Mouse (Mus musculus) kidney, embryonic 15.5 days (tissue): ENCODE measurements around the gene H3f3a. TPM values are rescaled to one million over a fixed set of nuclear protein-coding genes. Genes with fewer than 3 reads are reported as not detected.

Source experiments
- ATAC-seq: fragments of 200-750 bp; cut with Nextera tagmentation; replicated peaks from 2 replicates; pipeline ENCODE4 v1.8.0; 2017; ENCODE audit warnings: moderate TSS enrichment; ENCODE audit not compliant: low FRiP score
- H3K27ac ChIP-seq: fragments of 300-500 bp; sonication (generic); 2 replicates; pipeline ENCODE4 v1.5.1; 2015; ENCODE audit warnings: mild to moderate bottlenecking, inconsistent platforms
- H3K27me3 ChIP-seq: fragments of 300-500 bp; sonication (generic); 2 replicates; pipeline ENCODE4 v1.6.1; 2015; ENCODE audit warnings: inconsistent platforms
- H3K36me3 ChIP-seq: fragments of 300-500 bp; sonication (generic); 2 replicates; pipeline ENCODE4 v1.6.1; 2015; ENCODE audit warnings: inconsistent platforms
- H3K4me1 ChIP-seq: fragments of 300-500 bp; sonication (generic); 2 replicates; pipeline ENCODE4 v1.6.1; 2015; ENCODE audit warnings: inconsistent platforms
- H3K4me2 ChIP-seq: fragments of 300-500 bp; sonication (generic); 2 replicates; pipeline ENCODE4 v1.6.1; 2015; ENCODE audit warnings: moderate library complexity, mild to moderate bottlenecking, inconsistent platforms
- H3K4me3 ChIP-seq: fragments of 300-500 bp; sonication (generic); replicated peaks from 2 replicates; pipeline ENCODE4 v1.5.1; 2015; ENCODE audit warnings: mild to moderate bottlenecking, inconsistent platforms
- H3K9ac ChIP-seq: fragments of 300-500 bp; sonication (generic); 2 replicates; pipeline ENCODE4 v1.6.1; 2015; ENCODE audit warnings: mild to moderate bottlenecking, inconsistent platforms
- H3K9me3 ChIP-seq: fragments of 300-500 bp; sonication (generic); replicated peaks from 2 replicates; pipeline ENCODE4 v1.6.1; 2016; ENCODE audit warnings: inconsistent platforms
- WGBS: fragments of 180-500 bp; shearing (Covaris S2); methylation state at CpG from one replicate; pipeline ENCODE4 v1.1.7; 2015; ENCODE audit warnings: mixed read lengths; 5-methylcytosine and 5-hydroxymethylcytosine counted together
- polyA plus RNA-seq: library from polyadenylated mRNA; unstranded; fragments of >200 nt; fragmentation: Nextera tagmentation; extraction: Ambion mirVana; gene quantifications from 2 replicates; pipeline ENCODE4 v1.2.1, GENCODE M21; 2015

The H3f3a gene
- polyA plus RNA-seq, 1 experiment from 2014 or later = 2,677 TPM

- no peak overlapping the region for H3K4me2 ChIP-seq
- no peaks in the 10 kb centered on the region for H3K27me3 ChIP-seq
- H3K36me3 ChIP-seq = peaks cover 35% of the 10 kb centered on the region
- 99% methylated on average over 5 of the region's 5 CpGs for WGBS
- no peaks in the 10 kb centered on the region for H3K9me3 ChIP-seq
- no peak overlapping the region for H3K27ac ChIP-seq
- ATAC-seq = no peak
- peaks cover 11% of the 10 kb centered on the region for H3K4me1 ChIP-seq
- H3K9ac ChIP-seq = no peak overlapping the region
- no peak overlapping the region for H3K4me3 ChIP-seq
Measured at GRCm38 (mm10) chr1:180798660-180799059, 15.1 kb downstream of the H3f3a start.

DNA sequence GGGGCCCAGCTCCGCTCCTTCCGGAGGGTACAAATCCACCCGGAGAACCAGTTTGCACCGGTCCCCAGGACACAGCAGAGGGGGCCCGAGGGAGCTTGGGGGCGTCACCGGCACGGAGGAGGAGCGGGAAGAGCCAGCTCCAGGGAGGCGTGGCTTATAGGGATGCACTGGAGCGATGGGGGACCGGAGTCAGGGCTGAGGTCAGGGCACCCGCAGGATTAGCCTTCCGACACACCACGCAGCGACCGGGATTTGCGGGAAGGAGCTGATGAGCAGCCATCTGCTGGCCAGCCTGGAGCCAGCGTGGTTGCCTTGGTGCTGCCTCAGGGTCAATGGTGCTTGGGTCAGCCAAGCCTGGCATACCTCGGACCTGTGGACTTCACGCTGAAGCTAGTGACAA, 19.6 kb downstream of the H3f3a start:
- H3K4me1 ChIP-seq = peaks cover 17% of the 10 kb centered on the region
- H3K4me2 ChIP-seq = peak overlapping the region; percentile 94
- no peaks in the 10 kb centered on the region for H3K9me3 ChIP-seq
- H3K4me3 ChIP-seq = peak overlapping the region; percentile 51
- no peaks in the 10 kb centered on the region for H3K27me3 ChIP-seq
- peak; percentile 86 for ATAC-seq
- H3K27ac ChIP-seq = peak overlapping the region; percentile 64
- H3K9ac ChIP-seq = peak overlapping the region; percentile 35
- no peaks in the 10 kb centered on the region for H3K36me3 ChIP-seq
- WGBS = under 1% methylated on average over 21 of the region's 21 CpGs

GRCm38 (mm10) chr1:180793445-180794117, 20.2 kb downstream of the H3f3a start:
- H3K4me2 ChIP-seq = peak overlapping the region; percentile 94
- H3K4me3 ChIP-seq = peak overlapping the region; percentile 51
- no peaks in the 10 kb centered on the region for H3K36me3 ChIP-seq
- H3K4me1 ChIP-seq = peaks cover 17% of the 10 kb centered on the region
- no peaks in the 10 kb centered on the region for H3K9me3 ChIP-seq
- H3K27ac ChIP-seq = peak overlapping the region; percentile 64
- no peaks in the 10 kb centered on the region for H3K27me3 ChIP-seq
- peak; percentile 53 for ATAC-seq
- WGBS = 6% methylated on average over 18 of the region's 18 CpGs
- peak overlapping the region; percentile 35 for H3K9ac ChIP-seq

- H3K4me2 ChIP-seq = no peak overlapping the region
- no peak overlapping the region for H3K27ac ChIP-seq
- no peaks in the 10 kb centered on the region for H3K27me3 ChIP-seq
- peaks cover 17% of the 10 kb centered on the region for H3K4me1 ChIP-seq
- no peak for ATAC-seq
- H3K4me3 ChIP-seq = no peak overlapping the region
- H3K9ac ChIP-seq = no peak overlapping the region
- H3K36me3 ChIP-seq = no peaks in the 10 kb centered on the region
- 87% methylated on average over 4 of the region's 4 CpGs for WGBS
- H3K9me3 ChIP-seq = no peaks in the 10 kb centered on the region
Measured at GRCm38 (mm10) chr1:180792814-180793213, 20.9 kb downstream of the H3f3a start.

DNA sequence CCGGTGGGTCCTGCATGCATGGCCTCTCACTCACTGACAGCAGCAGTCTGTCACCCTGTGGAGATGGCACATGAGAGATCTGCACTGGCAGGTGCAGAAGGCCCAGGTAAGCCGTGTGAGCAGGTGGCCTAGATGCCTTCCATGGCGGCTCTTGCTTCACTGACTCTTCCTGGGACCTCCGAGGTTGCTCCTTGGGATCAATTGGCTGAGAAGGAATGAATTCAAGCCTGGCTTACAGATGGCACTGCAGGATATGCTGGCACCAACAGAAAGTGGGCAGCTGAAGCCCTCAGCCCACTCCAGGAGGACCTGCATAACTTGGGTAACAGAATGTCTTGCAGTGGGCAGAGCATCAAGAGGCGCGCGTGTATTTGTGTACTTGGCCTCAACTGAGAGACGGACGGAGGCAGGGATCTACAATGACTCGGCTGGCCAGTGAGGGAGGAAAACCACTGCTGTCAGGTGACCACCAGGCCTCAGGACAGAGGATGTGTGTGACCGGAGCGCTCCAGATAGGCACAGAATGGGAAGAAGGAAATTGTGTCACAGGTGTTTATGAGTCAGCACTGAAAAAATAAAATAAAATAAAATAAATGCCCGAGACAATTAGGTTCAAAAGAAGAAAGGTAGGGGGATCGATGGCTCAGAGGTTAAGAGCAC, 21.8 kb downstream of the H3f3a start:
- no peaks in the 10 kb centered on the region for H3K9me3 ChIP-seq
- H3K4me1 ChIP-seq = peaks cover 17% of the 10 kb centered on the region
- no peak overlapping the region for H3K9ac ChIP-seq
- H3K4me3 ChIP-seq = no peak overlapping the region
- no peak overlapping the region for H3K27ac ChIP-seq
- H3K27me3 ChIP-seq = no peaks in the 10 kb centered on the region
- no peak overlapping the region for H3K4me2 ChIP-seq
- 80% methylated on average over 14 of the region's 14 CpGs for WGBS
- no peaks in the 10 kb centered on the region for H3K36me3 ChIP-seq
- ATAC-seq = no peak

GRCm38 (mm10) chr1:180783580-180783928, 30.2 kb downstream of the H3f3a start:
- H3K9me3 ChIP-seq = no peaks in the 10 kb centered on the region
- no peak overlapping the region for H3K9ac ChIP-seq
- H3K27ac ChIP-seq = peak overlapping the region; percentile 87
- H3K4me1 ChIP-seq = peaks cover 23% of the 10 kb centered on the region
- peak; percentile 37; the same call in 1 of the 2 replicates for ATAC-seq
- no peak overlapping the region for H3K4me3 ChIP-seq
- no peaks in the 10 kb centered on the region for H3K36me3 ChIP-seq
- no peak overlapping the region for H3K4me2 ChIP-seq
- no peaks in the 10 kb centered on the region for H3K27me3 ChIP-seq
- WGBS = 22% methylated on average over 3 of the region's 3 CpGs

GRCm38 (mm10) chr1:180782906-180783579, 30.7 kb downstream of the H3f3a start:
- Histone ChIP-seq H3K4me1 (peaks cover 24% of the 10 kb centered on the region), H3K4me2 (no peak overlapping the region), H3K27me3 (no peaks in the 10 kb centered on the region), H3K27ac (peak overlapping the region; percentile 87), H3K36me3 (no peaks in the 10 kb centered on the region), H3K9me3 (no peaks in the 10 kb centered on the region), H3K9ac (no peak overlapping the region), H3K4me3 (no peak overlapping the region)
- 44% methylated on average over 9 of the region's 9 CpGs for WGBS
- ATAC-seq = peak; percentile 43; the same call in 1 of the 2 replicates

DNA sequence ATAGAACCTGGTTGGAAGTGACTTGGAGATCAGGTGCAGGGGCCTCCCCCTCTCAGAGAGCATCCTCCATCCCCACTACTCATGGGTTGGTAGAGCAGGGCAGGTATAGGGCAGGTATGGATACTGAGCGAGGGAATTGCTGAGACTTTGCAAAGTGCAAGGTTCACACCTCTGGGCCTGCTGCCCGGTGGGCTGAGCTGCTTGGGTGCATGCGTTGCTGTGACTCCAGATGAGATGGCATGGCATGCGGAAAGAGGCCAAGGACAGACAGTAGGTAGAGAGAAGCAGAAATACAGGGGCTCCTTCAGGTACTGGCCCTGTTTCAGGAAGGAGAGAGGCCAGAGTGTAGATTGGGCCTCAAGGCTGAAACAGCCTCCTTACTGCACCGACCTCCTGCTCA, 32.5 kb downstream of the H3f3a start:
- H3K4me1 ChIP-seq = peaks cover 39% of the 10 kb centered on the region
- H3K9ac ChIP-seq = no peak overlapping the region
- no peak overlapping the region for H3K4me3 ChIP-seq
- no peak overlapping the region for H3K27ac ChIP-seq
- no peaks in the 10 kb centered on the region for H3K9me3 ChIP-seq
- WGBS = 68% methylated on average over 5 of the region's 5 CpGs
- no peak for ATAC-seq
- H3K36me3 ChIP-seq = no peaks in the 10 kb centered on the region
- no peak overlapping the region for H3K4me2 ChIP-seq
- no peaks in the 10 kb centered on the region for H3K27me3 ChIP-seq

DNA sequence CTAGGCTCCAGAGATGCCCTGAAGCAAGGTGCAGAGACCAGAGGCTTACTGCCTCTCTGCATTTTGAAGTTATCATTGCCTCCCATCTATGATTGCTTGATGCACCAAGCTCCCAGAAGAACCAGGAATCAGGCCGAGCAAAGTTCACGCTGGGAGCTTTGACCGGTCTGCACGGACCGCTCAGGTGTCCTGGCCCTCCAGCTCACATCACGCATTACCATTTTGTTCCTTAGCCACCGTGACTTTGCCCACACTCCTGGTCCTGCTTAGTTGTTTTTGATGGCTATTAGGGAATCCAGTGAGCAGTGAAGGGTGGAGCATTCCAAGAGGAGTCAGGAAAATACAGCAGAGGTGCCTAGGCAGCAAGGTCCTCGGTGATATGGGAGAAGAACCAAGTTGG, 33.5 kb downstream of the H3f3a start:
- WGBS = 74% methylated on average over 8 of the region's 8 CpGs
- H3K4me2 ChIP-seq = no peak overlapping the region
- ATAC-seq = no peak

GRCm38 (mm10) chr1:180778941-180779340, 34.8 kb downstream of the H3f3a start:
- no peak for ATAC-seq
- H3K4me1 ChIP-seq = peaks cover 50% of the 10 kb centered on the region
- no peak overlapping the region for H3K4me3 ChIP-seq
- no peak overlapping the region for H3K9ac ChIP-seq
- H3K27ac ChIP-seq = peak overlapping the region; percentile 99; the same call in 1 of the 2 replicates
- no peaks in the 10 kb centered on the region for H3K27me3 ChIP-seq
- H3K9me3 ChIP-seq = no peaks in the 10 kb centered on the region
- 85% methylated on average over 10 of the region's 10 CpGs for WGBS
- no peaks in the 10 kb centered on the region for H3K36me3 ChIP-seq
- H3K4me2 ChIP-seq = peak overlapping the region; percentile 98

More for the DNA sequence above, 33.5 kb downstream of the H3f3a start:
- no peak overlapping the region for H3K9ac ChIP-seq
- H3K9me3 ChIP-seq = no peaks in the 10 kb centered on the region
- peaks cover 48% of the 10 kb centered on the region for H3K4me1 ChIP-seq
- no peaks in the 10 kb centered on the region for H3K27me3 ChIP-seq
- H3K27ac ChIP-seq = no peak overlapping the region
- no peak overlapping the region for H3K4me3 ChIP-seq
- no peaks in the 10 kb centered on the region for H3K36me3 ChIP-seq

DNA sequence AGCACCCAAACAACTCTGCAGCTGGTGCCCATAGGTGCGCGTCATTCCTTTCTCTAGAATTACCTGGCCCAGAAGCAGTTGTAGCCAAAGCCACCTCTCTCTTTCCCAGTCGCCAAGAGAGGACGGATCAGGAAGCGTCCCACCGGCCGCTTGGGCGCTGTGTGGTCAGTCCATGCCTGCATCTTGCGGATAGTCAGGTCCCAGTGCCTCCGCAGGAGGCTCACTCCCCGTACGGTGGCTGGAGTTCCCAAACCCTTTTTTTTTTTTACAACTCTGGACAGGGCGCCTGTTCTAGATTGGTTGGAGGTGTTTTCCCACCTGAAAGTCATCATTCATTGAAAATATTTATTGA, 35.4 kb downstream of the H3f3a start:
- peak overlapping the region; percentile 98 for H3K4me2 ChIP-seq
- H3K9me3 ChIP-seq = no peaks in the 10 kb centered on the region
- H3K36me3 ChIP-seq = no peaks in the 10 kb centered on the region
- peak; percentile 54 for ATAC-seq
- H3K27ac ChIP-seq = peak overlapping the region; percentile 99
- H3K4me3 ChIP-seq = peak overlapping the region; percentile 67
- peak overlapping the region; percentile 84 for H3K9ac ChIP-seq
- peaks cover 45% of the 10 kb centered on the region for H3K4me1 ChIP-seq
- WGBS = under 1% methylated on average over 13 of the region's 13 CpGs
- H3K27me3 ChIP-seq = no peaks in the 10 kb centered on the region

- ATAC-seq = peak; percentile 87
- Histone ChIP-seq H3K27ac (peak overlapping the region; percentile 99), H3K4me2 (peak overlapping the region; percentile 98), H3K27me3 (no peaks in the 10 kb centered on the region), H3K9me3 (no peaks in the 10 kb centered on the region), H3K9ac (peak overlapping the region; percentile 84), H3K4me3 (peak overlapping the region; percentile 67), H3K4me1 (peaks cover 39% of the 10 kb centered on the region), H3K36me3 (no peaks in the 10 kb centered on the region)
- WGBS = under 1% methylated on average over 55 of the region's 56 CpGs
Measured at GRCm38 (mm10) chr1:180777660-180778402, 35.9 kb downstream of the H3f3a start.
